Mouse (Mus musculus): ENCODE data around the gene Kalrn.

- no peak for TF ChIP-seq CTCF (IDR thresholded peaks at IDR 0.05; ENCODE audit: extremely low read depth, insufficient read depth, low read length)
- TF ChIP-seq POLR2A (IDR thresholded peaks at IDR 0.05; ENCODE audit: extremely low read depth, insufficient read depth, low read length), result no peak
Observed at GRCm38 (mm10) chr16:34159576-34159975, 413.8 kb downstream of the Kalrn start.
